Mouse (Mus musculus) G1E-ER4 (cell line): ENCODE measurements around the gene Nav1. TPM values are rescaled to one million over a fixed set of nuclear protein-coding genes. Genes with fewer than 3 reads are reported as not detected.

Experiments used
- GATA1 ChIP-seq: IDR thresholded peaks from one replicate; pipeline ENCODE4 v1.8.0; 2012; ENCODE audit warnings: low read length, inconsistent platforms
- polyA plus RNA-seq: library from polyadenylated mRNA; stranded (reverse); fragments of >175 nt; gene quantifications from 2 replicates; pipeline ENCODE4 v1.2.3, GENCODE M21; 2012

Nav1 gene
- polyA plus RNA-seq, 1 experiment = 0.06 TPM

DNA sequence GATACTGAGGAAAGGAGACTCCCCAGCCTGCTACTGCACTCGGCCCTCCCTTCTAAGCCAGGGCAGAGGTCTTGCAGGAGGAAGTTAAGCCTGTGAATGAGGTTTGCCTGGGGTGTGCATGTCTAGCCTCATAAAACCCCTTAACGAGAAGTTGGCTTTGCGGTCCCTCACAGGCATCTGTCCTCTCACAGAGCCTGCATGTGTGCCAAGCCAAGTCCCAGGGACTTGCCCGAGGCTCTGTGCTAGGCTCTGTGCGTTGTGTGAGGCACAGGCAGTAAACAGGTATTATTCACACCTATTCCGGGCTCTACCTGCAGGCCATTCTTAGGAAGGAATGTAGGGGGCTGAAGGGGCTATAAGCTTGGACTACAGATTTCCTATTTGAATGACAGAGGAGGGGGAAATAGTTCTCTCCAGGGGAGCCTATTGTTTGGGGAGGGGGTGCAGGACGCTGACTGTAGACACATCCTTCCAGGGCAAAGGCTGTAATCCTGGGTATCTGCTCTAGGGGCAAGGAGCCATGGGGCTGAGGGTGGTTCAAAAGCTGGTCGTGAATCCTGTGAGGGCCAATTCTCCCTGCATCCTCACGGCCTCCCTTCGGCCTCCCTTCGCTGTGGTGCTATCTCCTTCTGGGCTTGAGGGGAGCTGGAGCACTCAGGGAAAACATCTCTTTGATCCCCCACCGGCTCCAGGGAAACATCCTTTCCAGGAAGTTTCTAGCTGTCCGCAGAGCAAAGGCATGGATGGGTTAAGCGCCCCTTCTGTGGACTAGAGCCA lies 99.3 kb downstream of the Nav1 start:
- TF ChIP-seq GATA1 = no peak

DNA sequence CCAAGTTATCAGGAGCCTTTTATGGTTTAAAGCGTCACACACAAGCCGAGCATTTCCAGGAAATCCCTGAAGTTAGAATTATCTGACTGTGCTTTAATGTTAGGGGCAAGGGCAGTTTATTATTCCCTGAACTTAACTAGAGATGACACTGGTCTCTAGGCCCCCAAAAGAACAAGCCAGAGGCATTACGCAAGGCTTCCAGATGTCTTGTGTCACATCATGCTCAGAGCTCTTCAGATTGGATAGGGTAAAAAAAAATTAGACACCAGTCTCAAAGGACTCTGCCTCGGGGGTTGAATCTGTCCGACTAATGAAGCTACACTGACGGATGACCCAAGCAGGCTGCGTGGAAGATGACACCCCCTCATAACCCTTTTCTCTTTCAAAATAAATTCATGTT lies 101.6 kb downstream of the Nav1 start:
- no peak for TF ChIP-seq GATA1

DNA sequence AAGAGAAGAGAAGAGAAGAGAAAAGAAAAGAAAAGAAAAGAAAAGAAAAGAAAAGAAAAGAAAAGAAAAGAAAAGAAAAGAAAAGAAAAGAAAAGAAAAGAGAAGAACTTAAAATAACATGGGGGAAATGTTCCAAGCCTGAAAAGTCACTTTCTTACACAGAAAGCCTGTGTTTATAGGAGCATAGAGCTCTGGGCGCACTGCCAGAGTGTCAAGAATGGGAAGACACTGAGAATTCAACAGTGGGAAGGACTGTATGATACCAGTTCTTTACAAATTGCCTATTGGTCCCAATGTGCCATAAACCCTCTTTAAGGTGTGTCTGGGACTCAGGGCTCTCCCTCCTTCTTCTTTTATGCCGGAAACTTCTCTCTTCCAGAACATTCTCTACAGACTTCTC lies 103.7 kb downstream of the Nav1 start:
- TF ChIP-seq GATA1 = no peak

DNA sequence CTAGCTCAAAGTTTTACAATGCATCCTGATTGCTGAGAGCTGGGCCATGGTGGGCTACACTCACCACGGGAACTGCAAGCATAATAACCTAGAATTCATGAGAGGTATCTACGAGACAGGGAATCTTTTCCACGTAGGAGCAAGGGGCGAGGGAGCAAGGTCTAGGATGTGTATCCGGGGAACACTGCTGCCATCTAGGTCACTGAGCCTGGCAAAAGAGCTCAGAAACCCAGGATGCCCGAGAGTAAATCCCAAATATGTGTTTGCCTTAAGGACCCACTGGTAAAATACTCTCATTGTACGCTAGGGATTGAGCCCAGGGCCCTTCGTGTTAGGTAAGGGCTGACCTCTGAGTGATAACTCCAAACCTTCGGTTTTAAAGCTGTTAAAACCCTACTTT lies 104.3 kb downstream of the Nav1 start:
- TF ChIP-seq GATA1 = no peak

DNA sequence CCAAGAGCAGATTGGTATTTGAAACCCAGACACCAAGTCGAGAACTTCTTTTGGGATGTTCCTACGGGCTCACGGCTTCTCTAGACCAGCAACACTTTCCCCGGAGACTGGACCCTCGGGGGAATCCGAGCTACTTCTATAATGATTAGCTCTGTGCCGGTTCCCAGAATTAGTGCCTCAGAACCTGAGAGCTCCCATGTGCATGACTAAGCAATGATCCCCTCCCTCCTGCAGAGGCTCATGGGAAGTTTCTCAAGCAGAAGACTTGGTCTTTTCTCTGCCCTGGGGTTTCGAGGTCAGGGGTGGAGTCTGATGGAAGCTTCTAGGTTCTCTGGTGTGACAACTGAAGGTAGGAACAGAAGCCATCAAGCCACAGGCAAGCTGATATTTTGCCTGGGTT lies 105.0 kb downstream of the Nav1 start:
- TF ChIP-seq GATA1 = no peak

DNA sequence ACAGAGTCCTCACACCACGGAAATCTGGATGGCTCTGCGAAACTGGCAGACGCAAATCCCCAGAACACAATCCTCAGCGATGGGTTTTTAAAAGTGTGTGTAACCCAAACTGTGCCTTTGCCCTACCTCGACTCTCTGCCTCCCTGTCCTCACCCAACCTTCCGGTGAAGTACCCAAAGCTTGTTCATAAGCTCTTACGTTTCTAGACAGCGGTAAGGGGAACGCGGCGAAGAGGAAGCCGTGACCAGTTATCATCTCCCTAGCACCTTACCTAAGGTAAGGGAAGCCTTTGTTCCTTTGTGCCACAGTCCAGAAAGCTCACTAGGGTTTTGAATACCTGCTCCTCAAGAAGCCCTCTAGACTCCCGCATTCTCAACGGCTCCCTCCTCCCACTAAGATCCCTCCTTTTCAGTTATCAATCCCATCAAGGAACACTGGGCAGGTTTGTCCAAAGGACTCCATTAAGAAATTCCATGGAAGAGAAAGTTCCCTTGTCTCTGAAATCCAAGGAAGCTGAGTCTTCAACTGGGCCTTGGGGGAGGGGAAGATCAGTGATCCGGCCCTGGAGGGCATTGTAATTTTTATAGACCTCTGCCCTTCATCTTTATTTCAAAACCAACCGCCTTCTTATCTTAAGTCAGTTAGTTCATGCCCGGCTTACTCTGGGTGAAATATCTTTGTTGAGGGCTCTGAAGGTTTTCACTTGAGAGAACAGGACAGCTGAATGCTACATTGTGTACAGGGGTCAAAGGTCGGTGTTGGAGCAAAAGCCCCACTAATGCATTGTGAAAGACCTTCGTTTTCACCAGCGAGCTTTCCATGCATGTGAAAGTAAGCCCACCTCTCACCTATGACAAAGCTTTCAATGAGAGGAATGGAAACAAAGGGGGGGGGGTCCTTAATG lies 108.4 kb downstream of the Nav1 start:
- no peak for TF ChIP-seq GATA1

DNA sequence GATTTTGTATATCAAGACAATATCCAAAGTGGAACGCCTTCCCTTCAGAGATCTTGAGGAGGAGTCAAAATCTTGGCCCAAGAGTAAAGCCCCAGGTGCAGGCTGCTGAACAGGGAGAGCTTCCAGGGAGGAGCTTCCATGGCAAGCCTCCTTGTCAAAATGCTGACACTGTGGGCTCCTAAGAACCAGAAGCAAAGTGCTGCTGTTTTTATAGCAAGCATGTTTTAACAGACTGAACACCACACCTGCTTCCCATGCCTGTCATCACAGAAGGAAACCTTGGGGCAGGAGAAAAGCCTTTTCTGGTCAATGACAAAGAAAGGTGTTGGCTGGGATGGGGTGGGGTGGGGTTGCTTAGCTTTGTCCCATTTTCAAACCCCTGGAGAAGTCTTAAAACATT lies 112.0 kb downstream of the Nav1 start:
- no peak for TF ChIP-seq GATA1

DNA sequence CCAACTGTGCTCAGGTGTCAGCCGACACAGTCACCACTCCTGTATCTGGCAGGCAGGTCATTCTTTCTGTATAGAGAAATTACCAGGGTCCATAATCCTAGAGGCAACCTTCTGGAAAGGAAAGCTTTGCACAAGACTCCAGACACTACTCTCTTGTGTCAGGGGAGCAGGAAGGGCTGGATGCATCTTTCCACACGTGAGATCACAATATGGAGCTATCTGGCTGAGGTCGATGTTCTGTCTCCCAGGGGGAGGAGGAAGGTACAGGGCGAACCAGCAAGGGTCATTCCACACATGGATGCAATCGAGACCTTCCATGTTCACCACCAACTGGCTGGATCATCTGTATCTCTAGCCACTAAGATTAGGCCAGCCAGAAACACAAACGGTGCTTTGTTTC lies 113.2 kb downstream of the Nav1 start:
- TF ChIP-seq GATA1 = no peak

DNA sequence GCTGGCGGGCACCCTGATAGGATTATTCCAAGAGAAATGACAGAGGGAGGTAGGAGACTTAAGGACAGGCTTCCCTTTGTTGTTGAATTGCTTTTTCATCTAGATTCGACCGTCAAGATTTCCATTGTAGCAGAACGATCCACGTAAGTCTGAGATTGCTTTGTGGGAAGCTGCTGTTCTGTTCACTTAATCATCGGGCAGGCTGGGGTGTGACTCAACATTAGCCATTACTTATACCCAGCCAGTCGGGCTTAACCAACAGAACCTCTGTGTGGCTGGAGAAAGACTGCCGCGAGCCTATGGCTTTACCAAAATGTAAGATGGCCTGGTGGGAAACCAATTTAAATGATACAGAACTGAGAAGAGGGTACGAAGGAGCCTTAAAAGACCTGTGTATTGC lies 114.7 kb downstream of the Nav1 start:
- no peak for TF ChIP-seq GATA1

DNA sequence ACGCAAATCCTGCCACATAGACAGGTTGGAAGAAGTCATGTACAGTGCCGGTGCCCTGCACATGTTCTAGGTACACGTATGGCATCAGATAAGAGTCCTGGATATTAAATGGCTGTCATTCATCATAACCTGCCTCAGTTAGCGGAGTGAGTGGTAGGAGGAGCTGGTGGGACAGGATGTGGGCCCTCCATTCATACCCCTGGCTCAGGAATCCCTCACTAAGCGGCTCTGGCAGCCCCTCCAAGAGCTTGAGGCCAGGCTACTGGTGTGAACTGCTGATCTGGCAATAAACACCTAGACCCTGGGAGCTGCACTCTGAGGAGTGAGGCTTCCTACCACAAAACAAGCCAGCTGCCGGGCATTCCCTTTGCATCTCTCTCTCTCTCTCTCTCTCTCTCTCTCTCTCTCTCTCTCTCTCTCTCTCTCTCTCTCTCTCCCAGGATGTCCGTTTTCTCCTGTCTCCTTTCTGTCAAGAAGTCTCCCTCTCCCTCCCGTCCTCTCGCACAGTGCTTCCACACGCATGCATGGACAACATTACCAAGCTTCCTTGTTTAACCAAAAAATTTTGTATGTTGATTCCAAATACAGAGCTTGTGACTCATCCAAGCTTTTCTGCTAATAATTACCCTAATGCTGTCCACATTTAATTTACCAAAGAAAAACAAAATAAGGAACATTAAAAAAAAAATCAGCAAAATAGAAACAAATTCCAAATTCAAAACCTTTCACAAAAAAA lies 116.0 kb downstream of the Nav1 start:
- TF ChIP-seq GATA1 = no peak

DNA sequence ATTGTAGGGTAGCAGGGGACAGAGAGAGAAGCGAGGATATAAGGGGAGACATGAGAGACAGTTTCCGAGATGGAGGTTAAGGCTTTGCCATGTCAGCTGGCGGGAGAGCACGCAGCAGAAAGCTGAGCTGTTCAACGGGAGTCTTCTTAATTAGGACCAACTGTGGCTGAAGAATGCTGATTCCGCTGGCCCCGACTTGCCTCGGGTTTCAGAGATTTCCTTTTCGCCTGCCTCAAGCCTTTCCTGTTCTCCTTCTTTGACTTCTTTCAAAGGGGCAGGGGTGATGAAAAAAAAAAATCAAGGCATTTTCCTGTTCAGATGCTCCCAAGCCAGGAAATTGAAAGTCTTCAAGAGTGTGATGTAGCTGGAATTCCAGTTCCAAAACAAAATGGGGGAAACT lies 118.2 kb downstream of the Nav1 start:
- TF ChIP-seq GATA1 = no peak

DNA sequence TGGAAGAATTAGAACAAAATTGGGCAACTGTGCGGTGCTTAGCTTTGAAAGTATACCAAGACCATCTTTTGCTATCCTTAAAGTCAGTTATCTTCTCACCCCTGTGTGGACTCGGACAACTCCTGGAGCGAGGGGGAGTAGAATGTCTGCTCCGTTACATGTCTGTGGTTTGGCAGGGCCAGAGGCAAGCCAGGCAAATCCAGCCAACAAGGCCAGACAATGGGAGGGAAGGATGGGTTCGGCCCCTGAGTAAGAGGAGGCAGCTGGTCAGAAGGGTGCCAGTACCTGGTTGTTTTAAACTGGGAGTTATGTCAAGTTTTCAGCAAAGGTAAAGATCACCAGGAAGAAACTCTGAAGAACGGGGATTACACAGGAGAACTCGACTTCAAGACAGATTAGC lies 121.9 kb downstream of the Nav1 start:
- no peak for TF ChIP-seq GATA1

DNA sequence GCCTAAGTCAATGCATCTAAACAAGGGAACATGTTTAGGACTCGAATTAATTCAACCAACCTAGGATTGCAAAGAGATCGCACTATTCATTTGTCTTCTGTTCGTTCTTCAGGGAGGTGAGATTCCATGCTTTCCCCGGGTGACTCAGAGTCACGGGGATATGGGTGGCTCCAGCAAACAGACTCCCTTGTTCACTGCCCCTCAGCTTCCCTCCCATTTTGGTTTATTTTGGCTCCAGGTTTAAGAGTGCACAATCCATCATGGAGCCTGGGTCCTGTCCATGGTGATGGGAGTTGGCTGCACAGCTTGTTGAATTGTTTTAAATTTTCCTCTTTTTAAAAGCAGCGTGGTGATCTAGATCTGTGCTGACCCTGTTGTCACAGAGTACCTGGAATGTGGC lies 123.1 kb downstream of the Nav1 start:
- no peak for TF ChIP-seq GATA1

DNA sequence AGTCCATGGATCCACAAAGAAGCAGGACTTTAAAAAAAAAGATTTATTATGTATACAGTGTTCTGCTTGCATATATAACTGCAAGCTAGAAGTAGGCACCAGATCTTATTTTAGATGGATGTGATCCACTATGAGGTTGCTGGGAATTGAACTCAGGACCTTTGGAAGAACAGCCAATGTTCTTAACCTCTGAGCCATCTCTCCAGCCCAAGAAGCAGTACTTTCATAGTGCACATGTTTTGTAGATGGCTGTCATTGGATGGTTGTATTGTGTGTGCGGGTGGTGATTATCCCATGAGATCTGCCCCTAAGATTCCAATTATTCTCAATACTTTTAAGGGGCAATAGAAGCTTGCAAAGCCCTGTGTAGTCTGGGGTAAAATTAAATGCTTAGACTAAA lies 124.4 kb downstream of the Nav1 start:
- no peak for TF ChIP-seq GATA1

DNA sequence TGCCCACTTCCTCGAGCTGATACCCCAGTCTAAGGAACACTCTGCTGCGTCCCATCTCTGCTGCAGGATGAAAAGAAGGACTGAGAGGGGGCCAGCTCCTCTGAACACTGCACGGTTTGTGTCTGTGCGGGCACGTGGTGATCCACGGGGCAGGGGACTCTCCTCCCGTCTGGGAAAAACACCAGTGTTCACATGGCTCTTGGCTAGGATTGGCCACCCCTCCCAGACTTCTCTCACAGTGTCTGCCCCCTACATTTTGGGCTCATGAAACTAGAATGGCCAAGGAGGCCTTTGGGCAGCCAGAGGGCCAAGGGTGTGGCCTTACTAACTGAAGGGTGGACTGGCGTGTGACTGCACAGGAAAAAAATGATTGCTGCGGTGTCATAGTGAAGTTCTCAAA lies 125.4 kb downstream of the Nav1 start:
- TF ChIP-seq GATA1 = no peak

DNA sequence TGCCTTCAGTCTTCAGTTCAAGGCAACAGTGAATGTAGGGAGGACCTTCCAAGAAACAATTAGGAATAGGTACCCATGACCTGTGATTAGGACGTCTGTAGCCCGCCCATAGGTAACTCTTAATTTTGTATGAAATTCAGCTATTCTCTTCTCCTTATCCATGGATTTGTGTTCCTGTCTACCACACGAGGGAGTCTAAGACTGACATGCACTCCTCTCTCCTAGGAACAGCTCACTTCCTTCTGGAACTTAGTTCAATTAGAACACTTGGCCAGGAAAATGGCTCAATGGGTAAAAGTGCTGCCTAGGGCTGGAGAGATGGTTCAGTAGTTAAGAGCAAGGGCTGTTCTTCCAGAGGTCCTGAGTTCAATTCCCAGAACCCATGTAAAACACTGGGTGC lies 126.3 kb downstream of the Nav1 start:
- TF ChIP-seq GATA1 = no peak
